Comparison of ENCODE assay signal across 8 mouse cellular contexts in genomic region chr9:120602839-120603511, GRCm38 (mm10). TPM values are rescaled to one million over a fixed set of nuclear protein-coding genes. Genes with fewer than 3 reads are reported as not detected.
A peak's percentile ranks its signal among the peaks of the same experiment; 100 is the strongest.
DNase-seq lines count a peak whose midpoint lies in the region; TF ChIP-seq lines count a peak whose summit lies in the region.

No protein-coding gene starts in this region.

- peak; percentile 91 for DNase-seq in ZHBTc4 (ENCODE audit: low read depth, low spot score)
- peak; percentile 78 to 85 for DNase-seq in gastrocnemius, adult 8-10 months (ENCODE audit: low spot score in 2 of 2)
- DNase-seq in hindlimb bud, embryonic 11.5 days (ENCODE audit: extremely low spot score, low read depth, low spot score): peak; percentile 93
- peak; percentile 86 to 90 for DNase-seq in left cerebral cortex, adult 2 months (ENCODE audit: extremely low spot score in 1 of 2, low spot score in 2 of 2)
- DNase-seq in right cerebral cortex, postnatal 10 days (ENCODE audit: low spot score in 2 of 2): peak; percentile 90 to 92
- peak; percentile 91 for DNase-seq in urinary bladder, postnatal 14 days (ENCODE audit: low spot score)

- peak; percentile 75 for TF ChIP-seq CTCF in cortical plate, adult 2 months (IDR thresholded peaks at IDR 0.05; ENCODE audit: extremely low read depth, insufficient read depth, low read length)
- TF ChIP-seq CTCF in left cerebral cortex, adult 2 months (IDR thresholded peaks at IDR 0.05): peak; percentile 97

- intact Hi-C loops in left cerebral cortex, adult 2 months (cut with DNase I): loop anchor here (1.0 to 10.0 kb wide), 4 partner anchors 172 to 639 kb away; no protein-coding TSS in a partner anchor

- no peaks in the 10 kb centered on the region for H3K36me3 ChIP-seq in megakaryocyte, embryonic 14.5 days (replicated peaks; ENCODE audit: low read length)

- TF ChIP-seq POLR2A in cortical plate, adult 2 months (IDR thresholded peaks at IDR 0.05; ENCODE audit: extremely low read depth, insufficient read depth, low read length): no peak

- H3K9me3 ChIP-seq in megakaryocyte, embryonic 14.5 days: peaks cover 11% of the 10 kb centered on the region

- peaks cover 14% of the 10 kb centered on the region for H3K27me3 ChIP-seq in megakaryocyte, embryonic 14.5 days (replicated peaks)

- no peak overlapping the region for H3K27ac ChIP-seq in cortical plate, adult 2 months (ENCODE audit: insufficient read depth, low read length)
- no peak overlapping the region for H3K27ac ChIP-seq in left cerebral cortex, adult 2 months

- no peak overlapping the region for H3K4me3 ChIP-seq in cortical plate, adult 2 months (ENCODE audit: insufficient read depth, low read length)
- peak overlapping the region; percentile 7; the same call in 1 of the 2 replicates for H3K4me3 ChIP-seq in left cerebral cortex, adult 2 months
- H3K4me3 ChIP-seq in megakaryocyte, embryonic 14.5 days (replicated peaks): peak overlapping the region; percentile 31

- peaks cover 3% of the 10 kb centered on the region; the same call in 1 of the 2 replicates for H3K4me1 ChIP-seq in cortical plate, adult 2 months (ENCODE audit: control insufficient read depth, insufficient read depth, low read length)
- peaks cover 15% of the 10 kb centered on the region for H3K4me1 ChIP-seq in megakaryocyte, embryonic 14.5 days

RNA-seq across cellular contexts. Expression of gene Rpl14, which starts 31.7 kb away (rescaled TPM):
- 326 and 355 TPM in 2 replicates for polyA plus RNA-seq in cortical plate, adult 2 months (2012; rRNA removed)
- total RNA-seq in gastrocnemius, adult 8-10 months (2022): 100 to 1,000 TPM; 270 to 356 (median 296) TPM
- total RNA-seq in left cerebral cortex, adult 2 months (2021): 100 to 1,000 TPM; 268 to 280 TPM
- polyA plus RNA-seq in megakaryocyte, embryonic 14.5 days (2012; ENCODE audit: insufficient read depth, low replicate concordance): 714 and 1,504 TPM in 2 replicates
